Mouse (Mus musculus) right cerebral cortex, postnatal 14 days (tissue): ENCODE data around the gene Prcc.
"Not testable (repeated sequence)": the region's sequence is repeated elsewhere in the genome, so short reads cannot be mapped to it uniquely, and the experiment has no call there.

Experiments used
- DNase-seq: peaks from one replicate; pipeline ENCODE4 v3.0.0; 2022

Prcc gene

GRCm38 (mm10) chr3:87840858-87841257 is 44.5 kb downstream of the Prcc start:
- no peak for DNase-seq

DNA sequence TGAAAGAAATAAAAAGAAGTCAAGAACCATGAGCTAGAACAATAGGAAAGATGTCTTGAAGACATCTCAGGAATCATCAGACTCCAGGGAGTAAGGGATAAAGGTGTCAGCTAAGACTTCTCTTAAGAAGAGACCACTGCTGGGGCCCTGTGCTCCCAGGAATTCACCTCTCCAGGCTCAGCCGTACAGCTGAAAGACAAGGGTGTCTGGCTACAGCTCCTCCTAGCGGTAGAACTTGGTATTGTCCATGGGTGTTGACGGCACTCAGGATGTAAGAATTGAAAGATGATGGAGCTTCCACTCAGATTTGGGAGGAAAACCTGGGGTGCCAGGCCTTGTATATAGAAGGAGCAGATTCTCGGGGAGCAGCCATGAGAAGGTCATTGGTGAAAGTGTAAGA is 46.8 kb downstream of the Prcc start:
- peak; percentile 77 for DNase-seq

- no peak for DNase-seq
These were observed 51.9 kb downstream of the Prcc start for GRCm38 (mm10) chr3:87833482-87833881.

DNA sequence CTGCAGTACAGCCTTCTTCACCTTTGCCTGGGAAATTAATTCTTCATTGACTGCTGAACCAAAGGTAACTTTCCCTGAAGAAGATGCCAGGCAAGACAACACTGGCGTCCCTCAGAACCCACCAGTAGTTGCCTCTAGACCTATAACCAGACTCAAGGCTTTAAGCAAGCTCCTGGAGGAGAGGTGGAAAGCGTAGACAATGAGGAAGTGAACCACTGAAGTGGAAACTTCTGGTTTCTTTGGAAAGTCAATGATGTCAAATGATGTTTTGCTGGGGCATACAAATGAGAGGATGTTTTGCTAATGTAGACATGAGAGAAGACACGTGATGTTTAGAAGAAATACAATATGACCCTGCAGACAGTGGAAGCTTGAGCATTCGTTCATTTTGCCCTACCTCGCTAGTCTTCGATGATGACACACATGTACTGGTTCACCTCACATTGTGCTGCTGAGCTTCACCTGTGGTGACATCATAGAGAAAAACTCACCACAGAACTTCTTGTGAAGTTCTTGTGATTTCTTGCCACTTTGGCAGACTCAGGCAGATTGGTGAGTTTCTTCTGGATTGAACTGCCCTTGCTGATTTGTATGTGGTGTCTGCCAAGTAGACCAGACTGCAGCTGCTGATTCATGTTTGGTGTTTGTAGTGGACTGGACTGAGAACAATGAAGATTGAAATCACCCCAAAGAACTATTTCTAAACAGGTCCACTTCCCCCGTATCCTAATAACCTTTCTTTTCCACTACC is 53.1 kb downstream of the Prcc start:
- DNase-seq = no peak

GRCm38 (mm10) chr3:87829025-87829424 is 56.4 kb downstream of the Prcc start:
- no peak for DNase-seq

DNA sequence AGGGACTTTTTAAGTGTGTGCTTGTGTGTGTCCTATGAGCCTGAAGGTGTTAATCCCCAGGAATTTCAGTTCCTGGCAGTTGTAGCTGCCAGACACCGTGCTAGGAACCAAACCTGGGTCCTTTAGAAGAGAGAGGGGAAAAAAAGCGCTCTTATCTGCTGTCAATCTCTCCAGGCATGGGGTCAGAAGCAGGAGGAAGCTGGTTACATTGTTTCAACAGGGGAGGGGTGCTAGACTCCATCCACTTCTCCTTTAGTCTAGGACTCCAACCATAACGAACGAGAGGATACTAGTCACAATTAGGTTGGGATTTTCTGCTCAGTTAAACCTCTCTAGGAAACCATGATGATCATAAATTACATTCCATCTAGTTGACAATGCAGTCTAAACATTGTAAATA is 57.0 kb downstream of the Prcc start:
- no peak for DNase-seq

DNA sequence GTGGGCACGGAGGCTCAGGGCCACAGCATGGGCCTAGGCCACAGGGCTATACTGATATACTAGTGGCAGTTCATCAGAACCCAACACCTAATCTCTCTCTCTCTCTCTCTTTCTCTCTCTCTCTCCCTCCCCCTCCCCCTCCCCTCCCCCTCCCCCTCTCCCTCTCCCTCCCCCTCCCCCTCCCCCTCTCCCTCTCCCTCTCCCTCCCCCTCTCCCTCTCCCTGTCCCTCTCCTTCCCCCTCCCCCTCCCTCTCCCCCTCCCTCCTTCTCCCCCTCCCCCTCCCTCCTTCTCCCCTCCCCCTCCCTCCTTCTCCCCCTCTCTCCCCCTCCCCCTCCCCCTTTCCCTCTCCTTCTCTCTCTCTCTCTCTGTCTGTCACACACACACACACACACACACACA is 61.2 kb downstream of the Prcc start, which contains the start of gene Pear1:
Pear1 (minus strand) TSS at position 101 of the 400 bp plus-strand sequence.
- not testable (repeated sequence) for DNase-seq

GRCm38 (mm10) chr3:87818226-87818625 is 67.2 kb downstream of the Prcc start:
- no peak for DNase-seq

GRCm38 (mm10) chr3:87816646-87817093 is 68.7 kb downstream of the Prcc start:
- DNase-seq = peak; percentile 67

GRCm38 (mm10) chr3:87816166-87816565 is 69.2 kb downstream of the Prcc start:
- DNase-seq = no peak

- no peak for DNase-seq
These were observed 72.5 kb downstream of the Prcc start for GRCm38 (mm10) chr3:87812873-87813272.

- DNase-seq = no peak
These were observed 73.0 kb downstream of the Prcc start for GRCm38 (mm10) chr3:87812413-87812812.

- DNase-seq = no peak
These were observed 74.1 kb downstream of the Prcc start for GRCm38 (mm10) chr3:87811297-87811696.

DNA sequence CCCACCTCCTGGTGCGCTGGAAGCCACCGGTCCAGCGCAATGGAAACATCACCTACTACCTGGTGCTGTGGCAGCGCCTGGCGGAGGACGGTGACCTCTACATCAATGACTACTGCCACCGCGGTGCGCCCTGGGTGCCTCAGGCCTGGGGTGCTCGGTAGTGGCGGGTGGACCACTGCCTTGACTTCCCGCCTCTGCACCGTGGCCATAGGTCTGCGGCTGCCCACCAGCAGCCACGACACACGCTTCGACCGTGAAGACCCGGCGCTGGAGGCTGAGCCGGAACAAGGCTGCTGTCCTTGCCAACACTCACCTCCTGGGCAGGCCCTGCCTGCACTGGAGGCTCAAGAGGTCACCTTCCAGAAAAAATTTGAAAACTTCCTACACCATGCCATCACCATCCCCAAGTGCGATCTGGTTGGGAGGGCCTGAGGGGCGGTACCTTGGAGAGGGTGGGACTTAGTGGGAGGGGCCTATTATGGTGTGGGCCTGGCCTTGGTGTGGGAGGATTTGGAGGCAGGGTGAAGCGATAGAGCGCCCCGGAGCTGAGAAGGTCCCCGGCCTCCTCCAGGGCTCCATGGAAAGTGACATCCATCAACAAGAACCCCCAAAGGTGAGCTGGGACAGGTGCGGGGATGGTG is 76.0 kb downstream of the Prcc start:
- DNase-seq = no peak
